Mouse (Mus musculus) lung, embryonic 16.5 days (tissue): ENCODE results near the gene Igf1. TPM values are rescaled to one million over a fixed set of nuclear protein-coding genes. Genes with fewer than 3 reads are reported as not detected.

ENCODE experiments used
- ATAC-seq: fragments of 200-750 bp; cut with Nextera tagmentation; 2 replicates; pipeline ENCODE4 v1.8.0; 2017; ENCODE audit warnings: low read depth, mild to moderate bottlenecking, moderate library complexity
- H3K27ac ChIP-seq: fragments of 300-500 bp; sonication (generic); 2 replicates; pipeline ENCODE4 v1.5.1; 2014; ENCODE audit warnings: mild to moderate bottlenecking, control low read depth, low read length
- H3K27me3 ChIP-seq: fragments of 300-500 bp; sonication (generic); 2 replicates; pipeline ENCODE4 v1.6.1; 2014; ENCODE audit warnings: low read depth, low read length, mixed read lengths; ENCODE audit not compliant: control insufficient read depth, insufficient read depth
- H3K36me3 ChIP-seq: fragments of 300-500 bp; sonication (generic); 2 replicates; pipeline ENCODE4 v1.6.1; 2014; ENCODE audit warnings: low read length; ENCODE audit not compliant: control insufficient read depth, insufficient read depth
- H3K4me1 ChIP-seq: fragments of 300-500 bp; sonication (generic); replicated peaks from 2 replicates; pipeline ENCODE4 v1.6.1; 2014; ENCODE audit warnings: low read length, mixed read lengths; ENCODE audit not compliant: control insufficient read depth, insufficient read depth
- H3K4me2 ChIP-seq: fragments of 300-500 bp; sonication (generic); 2 replicates; pipeline ENCODE4 v1.6.1; 2014; ENCODE audit warnings: low read depth, low read length, control low read depth
- H3K4me3 ChIP-seq: fragments of 300-500 bp; sonication (generic); 2 replicates; pipeline ENCODE4 v1.5.1; 2014; ENCODE audit warnings: mild to moderate bottlenecking, low read length, control low read depth
- H3K9ac ChIP-seq: fragments of 300-500 bp; sonication (generic); 2 replicates; pipeline ENCODE4 v1.6.1; 2014; ENCODE audit warnings: low read length, control low read depth
- H3K9me3 ChIP-seq: fragments of 300-500 bp; sonication (generic); 2 replicates; pipeline ENCODE4 v1.6.1; 2016; ENCODE audit warnings: low read length; ENCODE audit not compliant: control insufficient read depth
- WGBS: fragments of 180-500 bp; shearing (Covaris S2); extraction: QIAGEN DNeasy Blood & Tissue Kit; methylation state at CpG from one replicate; pipeline ENCODE4 v1.1.7; 2014; 5-methylcytosine and 5-hydroxymethylcytosine counted together
- polyA plus RNA-seq: library from polyadenylated mRNA; unstranded; fragments of >200 nt; fragmentation: Nextera tagmentation; extraction: Ambion mirVana; gene quantifications from 2 replicates; pipeline ENCODE4 v1.2.1, GENCODE M21; 2015

The Igf1 gene
- polyA plus RNA-seq: 63.1 and 70.1 TPM in 2 replicates

DNA sequence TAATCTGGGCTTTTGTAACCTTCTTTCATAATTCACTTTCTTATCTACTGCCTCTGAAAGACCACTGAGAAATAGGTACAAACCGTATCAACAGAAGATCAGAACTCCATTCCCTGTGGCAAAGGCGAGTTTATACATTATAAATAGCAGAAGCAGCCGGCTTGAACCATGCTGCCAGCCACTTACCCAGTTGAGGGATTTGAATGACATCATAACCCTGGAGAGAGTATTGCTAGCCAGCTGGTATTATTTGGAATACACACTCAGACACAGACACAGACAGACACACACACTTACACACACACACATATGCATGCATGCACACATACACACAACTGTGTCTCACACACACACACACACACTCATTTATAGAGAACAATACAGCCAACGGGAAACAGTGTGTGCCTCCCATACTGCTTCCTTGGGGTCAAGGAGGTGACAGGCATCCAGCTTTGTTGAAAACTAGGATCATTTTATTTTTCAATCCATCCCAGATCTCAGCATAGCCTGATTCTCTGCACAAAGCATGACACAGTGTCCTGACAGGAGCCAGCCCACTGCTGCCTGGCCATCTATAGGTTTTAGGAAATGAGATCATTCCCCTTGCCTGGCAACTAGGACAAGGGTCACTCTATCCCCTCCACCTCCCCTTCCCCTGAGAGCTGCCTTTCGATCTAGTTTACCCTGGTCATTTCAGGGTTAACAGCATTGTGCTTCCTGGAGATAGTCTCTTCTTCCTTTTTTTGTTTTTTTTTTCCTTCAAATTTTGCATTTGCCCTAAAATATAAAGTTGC, at the start of gene Igf1:
Gene Igf1, plus strand, starts transcription at position 253 of the 794 bp plus-strand sequence.
- 0 out of 2 replicates have a peak, but pooled peaks have one; percentile 27 for ATAC-seq
- H3K4me1 ChIP-seq: peaks cover 22% of the 10 kb centered on the region
- peak within 1 kb of the TSS; percentile 54 for H3K4me3 ChIP-seq
- H3K36me3 ChIP-seq: no peaks in the 10 kb centered on the region
- H3K9me3 ChIP-seq: no peaks in the 10 kb centered on the region
- WGBS: 21% methylated on average over 5 of the region's 5 CpGs
- peak within 1 kb of the TSS; percentile 72 for H3K27ac ChIP-seq
- peak within 1 kb of the TSS; percentile 68 for H3K4me2 ChIP-seq
- peaks cover 15% of the 10 kb centered on the region for H3K27me3 ChIP-seq
- H3K9ac ChIP-seq: 0 out of 2 replicates have a peak within 1 kb of the TSS, but pooled peaks have one; percentile 32

DNA sequence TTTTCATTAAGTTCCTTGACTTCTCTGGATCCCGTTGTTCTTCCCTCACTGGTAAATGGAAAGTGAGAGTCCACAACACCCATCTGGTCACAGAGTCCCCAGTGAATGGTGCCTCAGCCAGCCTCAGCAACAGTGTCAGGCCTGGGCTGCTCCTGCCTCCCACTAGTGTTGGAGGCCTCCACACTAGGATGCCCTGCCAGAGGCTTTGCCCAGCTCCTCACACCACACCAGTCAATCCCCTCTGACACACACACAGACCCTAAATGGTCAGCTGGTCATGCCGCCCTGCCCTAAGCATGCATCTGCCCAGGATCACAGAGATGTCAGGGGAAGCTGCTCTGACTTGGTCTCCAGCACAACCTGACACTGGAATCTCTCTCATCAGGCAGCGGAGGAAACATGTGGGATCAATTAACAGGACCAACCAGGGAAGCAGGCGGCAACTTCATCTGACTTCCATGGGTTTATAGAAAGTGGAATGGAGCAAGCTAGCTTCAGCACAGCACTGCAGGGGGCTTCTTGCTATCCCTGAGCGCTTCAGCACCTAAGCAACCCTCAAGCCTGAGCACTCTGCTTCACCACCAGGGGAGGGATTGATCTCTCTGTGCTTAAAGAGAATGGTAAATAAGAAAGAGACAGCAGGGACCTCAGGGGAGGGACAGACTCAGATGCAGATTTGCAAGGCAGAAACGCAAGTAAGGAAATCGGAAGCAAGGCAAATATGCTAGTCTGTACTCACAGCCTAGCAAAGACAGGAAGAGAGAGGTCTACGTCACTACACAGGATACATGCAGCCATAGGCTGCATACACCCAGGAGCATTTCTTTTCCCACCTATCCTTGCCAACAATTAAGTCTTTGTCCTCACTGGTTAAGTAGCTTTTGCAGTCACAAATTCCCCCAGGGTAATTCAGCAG, 45.6 kb upstream of the Igf1 start:
- Histone ChIP-seq H3K9ac (peak overlapping the region; percentile 26; the same call in 1 of the 2 replicates), H3K4me2 (0 out of 2 replicates have a peak overlapping the region, but pooled peaks have one; percentile 29), H3K9me3 (no peaks in the 10 kb centered on the region), H3K27ac (no peak overlapping the region), H3K27me3 (no peaks in the 10 kb centered on the region), H3K4me1 (0 out of 2 replicates have a peak, but pooled peaks cover 2% of the 10 kb centered on the region), H3K4me3 (no peak overlapping the region), H3K36me3 (no peaks in the 10 kb centered on the region)
- peak; percentile 57; the same call in 1 of the 2 replicates for ATAC-seq
- 27% methylated on average over 8 of the region's 8 CpGs for WGBS

DNA sequence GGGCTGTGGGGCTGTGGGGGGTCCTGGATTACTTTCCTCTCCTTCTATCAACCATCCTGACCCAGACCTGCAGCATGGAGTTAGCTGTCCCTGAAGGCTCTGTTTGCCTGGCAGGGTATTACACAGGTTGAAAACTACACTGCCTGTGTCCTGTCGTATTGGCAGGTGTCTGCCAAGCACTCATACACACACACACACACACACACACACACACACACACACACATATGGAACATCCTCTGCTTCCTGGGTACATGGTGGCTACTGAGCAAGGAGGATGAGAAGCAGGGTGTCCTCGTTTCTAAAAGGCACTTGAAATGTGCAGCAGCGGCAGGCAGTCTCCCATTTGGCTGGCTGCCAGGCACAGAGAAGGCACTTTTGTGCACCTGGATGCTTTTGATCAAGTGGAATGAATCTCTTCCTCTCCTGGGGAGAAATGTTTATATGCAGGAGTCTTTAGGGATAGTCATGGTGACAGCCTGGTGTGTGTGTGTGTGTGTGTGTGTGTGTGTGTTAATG, 44.9 kb upstream of the Igf1 start:
- 0 out of 2 replicates have a peak, but pooled peaks cover 2% of the 10 kb centered on the region for H3K4me1 ChIP-seq
- no peaks in the 10 kb centered on the region for H3K36me3 ChIP-seq
- H3K4me2 ChIP-seq: 0 out of 2 replicates have a peak overlapping the region, but pooled peaks have one; percentile 29
- no peaks in the 10 kb centered on the region for H3K27me3 ChIP-seq
- WGBS: 8% methylated on average over 3 of the region's 3 CpGs
- H3K27ac ChIP-seq: no peak overlapping the region
- no peak overlapping the region for H3K4me3 ChIP-seq
- H3K9me3 ChIP-seq: no peaks in the 10 kb centered on the region
- H3K9ac ChIP-seq: no peak overlapping the region
- no peak for ATAC-seq

DNA sequence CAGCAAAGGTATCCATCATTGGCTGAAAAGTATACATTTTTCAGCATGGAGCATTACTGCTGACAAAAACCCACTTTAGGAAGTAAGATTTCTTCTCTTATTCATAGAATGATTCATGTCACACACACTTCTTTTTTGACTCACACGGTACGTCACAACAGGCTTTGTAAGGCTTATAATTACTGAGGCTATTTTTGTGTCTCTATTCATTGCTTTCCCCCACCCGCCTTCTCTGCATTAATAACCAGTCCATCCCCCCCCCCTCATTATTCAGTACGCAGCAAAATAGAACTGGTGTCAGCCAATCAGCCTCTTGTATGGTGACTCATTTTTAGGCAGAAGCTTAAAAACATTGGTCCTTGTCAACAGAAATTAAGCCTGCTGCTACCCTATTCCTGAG, 41.2 kb upstream of the Igf1 start:
- Histone ChIP-seq H3K36me3 (no peaks in the 10 kb centered on the region), H3K27me3 (no peaks in the 10 kb centered on the region), H3K4me2 (no peak overlapping the region), H3K4me3 (no peak overlapping the region), H3K9ac (no peak overlapping the region), H3K9me3 (no peaks in the 10 kb centered on the region), H3K4me1 (0 out of 2 replicates have a peak, but pooled peaks cover 2% of the 10 kb centered on the region), H3K27ac (no peak overlapping the region)
- ATAC-seq: no peak
- 78% methylated on average over 4 of the region's 4 CpGs for WGBS

DNA sequence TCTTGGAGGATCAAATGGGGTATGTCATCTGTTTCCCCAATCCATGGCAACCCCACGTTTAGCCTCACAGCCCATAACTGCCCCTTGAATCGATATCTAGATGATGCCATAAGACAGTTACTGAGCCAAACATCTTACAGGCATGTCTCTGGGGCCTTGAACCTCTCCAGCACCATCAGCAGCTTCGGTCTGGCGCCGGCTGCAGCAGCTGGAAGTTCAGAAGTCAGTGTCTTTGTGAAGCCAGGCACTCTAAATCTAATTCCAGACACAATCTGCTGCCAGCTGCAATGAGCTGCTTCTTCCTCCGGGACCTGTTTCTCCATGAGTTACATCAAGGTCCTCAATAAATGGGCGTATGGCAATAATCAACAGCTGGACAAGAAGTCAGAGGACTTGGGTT, 40.3 kb upstream of the Igf1 start:
- WGBS: 73% methylated on average over 7 of the region's 7 CpGs
- no peak overlapping the region for H3K27ac ChIP-seq
- H3K27me3 ChIP-seq: no peaks in the 10 kb centered on the region
- H3K9ac ChIP-seq: no peak overlapping the region
- no peaks in the 10 kb centered on the region for H3K36me3 ChIP-seq
- no peaks in the 10 kb centered on the region for H3K9me3 ChIP-seq
- H3K4me2 ChIP-seq: no peak overlapping the region
- 0 out of 2 replicates have a peak, but pooled peaks cover 2% of the 10 kb centered on the region for H3K4me1 ChIP-seq
- no peak overlapping the region for H3K4me3 ChIP-seq
- ATAC-seq: no peak

DNA sequence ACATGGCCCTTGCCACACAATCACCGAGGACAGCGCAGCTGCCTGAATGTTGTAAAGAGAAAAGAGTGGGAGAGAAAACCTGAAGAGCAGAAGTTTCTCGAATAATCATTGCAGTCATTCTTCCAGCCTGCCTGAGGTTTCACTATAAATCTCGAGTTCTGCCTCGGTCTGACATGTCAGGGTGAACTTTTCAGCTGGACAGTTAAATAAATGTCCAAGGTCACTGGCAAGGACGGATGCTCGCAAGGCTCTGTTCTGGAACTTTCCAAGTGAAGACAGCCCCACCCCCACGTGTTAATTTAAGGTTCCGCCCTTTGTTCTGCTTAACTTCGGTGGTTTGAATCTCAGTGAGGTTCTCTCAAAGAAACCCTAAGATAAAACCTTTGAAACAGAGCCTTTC, 36.2 kb upstream of the Igf1 start:
- H3K4me2 ChIP-seq: no peak overlapping the region
- no peaks in the 10 kb centered on the region for H3K9me3 ChIP-seq
- WGBS: 64% methylated on average over 10 of the region's 10 CpGs
- no peak for ATAC-seq
- no peaks in the 10 kb centered on the region for H3K36me3 ChIP-seq
- H3K4me1 ChIP-seq: no peaks in the 10 kb centered on the region
- H3K4me3 ChIP-seq: no peak overlapping the region
- no peak overlapping the region for H3K27ac ChIP-seq
- no peak overlapping the region for H3K9ac ChIP-seq
- no peaks in the 10 kb centered on the region for H3K27me3 ChIP-seq

DNA sequence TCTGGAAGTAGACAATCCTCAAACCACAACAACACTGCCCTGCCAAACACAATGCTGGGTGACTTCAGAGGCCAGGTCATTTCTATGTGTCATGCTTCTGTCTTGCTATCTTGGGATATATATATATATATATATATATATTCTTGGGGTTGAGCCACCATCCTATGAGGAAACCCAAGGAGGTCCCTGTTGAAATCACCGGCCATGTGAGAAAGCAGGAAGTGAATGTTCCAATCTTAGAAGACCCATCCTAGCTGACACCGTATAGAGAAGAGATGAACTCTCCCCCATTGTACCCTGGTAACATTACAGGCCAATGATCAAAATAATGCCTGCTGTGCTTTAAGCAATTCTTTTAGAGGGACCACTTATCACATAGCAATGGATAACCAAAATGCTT, 28.1 kb upstream of the Igf1 start:
- H3K9me3 ChIP-seq: no peaks in the 10 kb centered on the region
- no peak overlapping the region for H3K4me3 ChIP-seq
- WGBS: 86% methylated on average over 2 of the region's 2 CpGs
- no peaks in the 10 kb centered on the region for H3K36me3 ChIP-seq
- no peak overlapping the region for H3K4me2 ChIP-seq
- H3K4me1 ChIP-seq: no peaks in the 10 kb centered on the region
- no peak overlapping the region for H3K27ac ChIP-seq
- no peak for ATAC-seq
- H3K27me3 ChIP-seq: no peaks in the 10 kb centered on the region
- H3K9ac ChIP-seq: no peak overlapping the region

DNA sequence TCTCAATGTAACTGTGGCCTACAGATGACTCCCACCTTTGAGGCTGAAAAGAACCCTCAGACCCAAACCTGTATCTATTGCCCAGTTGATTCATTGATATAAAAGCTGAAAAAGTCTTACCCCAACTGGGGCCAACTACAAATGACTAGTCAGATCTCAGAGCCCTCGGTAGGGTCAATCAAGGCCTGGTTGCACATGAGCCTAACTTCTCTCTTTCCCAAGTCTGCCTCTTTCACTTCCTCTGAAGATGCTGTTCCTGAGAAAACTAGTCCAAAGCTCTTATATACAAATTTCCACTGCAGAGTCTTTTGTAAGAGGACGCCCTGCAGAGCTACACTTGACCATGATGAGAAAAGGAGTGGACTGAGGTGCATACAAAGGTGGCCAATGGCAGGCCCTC, 27.4 kb upstream of the Igf1 start:
- no peaks in the 10 kb centered on the region for H3K27me3 ChIP-seq
- H3K4me1 ChIP-seq: no peaks in the 10 kb centered on the region
- no peak overlapping the region for H3K9ac ChIP-seq
- H3K36me3 ChIP-seq: no peaks in the 10 kb centered on the region
- no peak overlapping the region for H3K27ac ChIP-seq
- 81% methylated on average over 2 of the region's 2 CpGs for WGBS
- no peaks in the 10 kb centered on the region for H3K9me3 ChIP-seq
- no peak for ATAC-seq
- no peak overlapping the region for H3K4me3 ChIP-seq
- H3K4me2 ChIP-seq: no peak overlapping the region

DNA sequence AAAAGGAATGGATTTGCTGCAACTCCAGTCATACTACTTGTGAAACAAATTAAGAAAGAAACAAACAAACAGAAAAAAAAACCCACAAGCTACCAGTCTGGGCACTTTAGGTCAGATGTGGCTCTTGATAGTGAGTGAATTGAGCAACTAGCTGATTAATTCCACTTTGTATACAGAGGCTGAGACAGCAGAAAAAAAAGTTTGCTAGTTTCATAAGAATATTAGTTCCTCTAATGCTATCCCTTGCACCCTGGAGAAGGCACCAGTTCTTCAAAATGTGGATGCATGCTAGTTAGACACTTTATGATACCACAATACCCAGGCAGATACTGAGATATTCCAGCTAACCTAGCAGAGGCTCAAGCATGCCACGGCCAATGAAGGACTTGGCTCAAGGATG, 26.0 kb upstream of the Igf1 start:
- Histone ChIP-seq H3K36me3 (no peaks in the 10 kb centered on the region), H3K4me2 (no peak overlapping the region), H3K9me3 (no peaks in the 10 kb centered on the region), H3K4me3 (no peak overlapping the region), H3K27ac (no peak overlapping the region), H3K9ac (no peak overlapping the region), H3K27me3 (no peaks in the 10 kb centered on the region), H3K4me1 (no peaks in the 10 kb centered on the region)
- 85% methylated on average over 1 of the region's 1 CpGs for WGBS
- ATAC-seq: no peak
